Mouse (Mus musculus) gastrocnemius, postnatal 4 days (tissue): ENCODE results near the gene Bmp6. TPM values are rescaled to one million over a fixed set of nuclear protein-coding genes. Genes with fewer than 3 reads are reported as not detected.

Source experiments
- DNase-seq, 2 experiments: peaks; one replicate each; pipeline ENCODE4 v3.0.0; 2021 to 2022; ENCODE audit warnings: low spot score in 2 of 2, mixed read lengths in 2 of 2
- total RNA-seq, 2 experiments: library from RNA; stranded (reverse); gene quantifications; 2 replicates each; pipeline ENCODE4 v1.2.3; 2021

Bmp6 gene
- total RNA-seq, 2 experiments from 2014 or later = 8.6 to 8.9 TPM

- no peak for DNase-seq
These were observed 200.0 kb downstream of the Bmp6 start for GRCm38 (mm10) chr13:38544769-38545445.

GRCm38 (mm10) chr13:38545460-38545859 lies 200.6 kb downstream of the Bmp6 start:
- DNase-seq = no peak

GRCm38 (mm10) chr13:38546754-38547153 lies 201.8 kb downstream of the Bmp6 start:
- DNase-seq = no peak

GRCm38 (mm10) chr13:38547717-38548116 lies 202.8 kb downstream of the Bmp6 start:
- no peak for DNase-seq

GRCm38 (mm10) chr13:38548681-38549080 lies 203.8 kb downstream of the Bmp6 start:
- DNase-seq = no peak

Other genes with a start within 250 kb of the Bmp6 start
- gene Dsp, start 193.8 kb upstream of the Bmp6 start, total RNA-seq = under 1 TPM; 0.22 to 0.49 TPM
- 10 to 100 TPM; 13.5 to 14.5 TPM for gene Snrnp48, start 140.2 kb upstream of the Bmp6 start, total RNA-seq
- gene Txndc5, start 183.7 kb downstream of the Bmp6 start, total RNA-seq = 100 to 1,000 TPM; 118 to 121 TPM